Mouse (Mus musculus) thymus, postnatal 25 days (tissue): Measurements from ENCODE around the gene Lekr1.

Experiments used
- DNase-seq: peaks from one replicate; pipeline ENCODE4 v3.0.0; 2022

Lekr1 gene

GRCm38 (mm10) chr3:65656902-65657660 is 8.9 kb upstream of the Lekr1 start:
- DNase-seq: no peak

- no peak for DNase-seq
Measured at GRCm38 (mm10) chr3:65658081-65658612, 7.9 kb upstream of the Lekr1 start.

GRCm38 (mm10) chr3:65658721-65659619 is 7.1 kb upstream of the Lekr1 start:
- DNase-seq: peak; percentile 79

- no peak for DNase-seq
Measured at GRCm38 (mm10) chr3:65659620-65659932, 6.5 kb upstream of the Lekr1 start.

- DNase-seq: no peak
Measured at GRCm38 (mm10) chr3:65660336-65660735, 5.7 kb upstream of the Lekr1 start.

- no peak for DNase-seq
Measured at GRCm38 (mm10) chr3:65661731-65662130, 4.3 kb upstream of the Lekr1 start.

GRCm38 (mm10) chr3:65663176-65663575 is 2.9 kb upstream of the Lekr1 start:
- DNase-seq: peak; percentile 52

- DNase-seq: no peak
Measured at GRCm38 (mm10) chr3:65670216-65670615, 4.2 kb downstream of the Lekr1 start.

- no peak for DNase-seq
Measured at GRCm38 (mm10) chr3:65673725-65674124, 7.7 kb downstream of the Lekr1 start.

GRCm38 (mm10) chr3:65680612-65681011 is 14.6 kb downstream of the Lekr1 start:
- DNase-seq: no peak

- DNase-seq: no peak
Measured at GRCm38 (mm10) chr3:65689705-65690104, 23.7 kb downstream of the Lekr1 start.

- peak; percentile 8 for DNase-seq
Measured at GRCm38 (mm10) chr3:65690850-65691249, 24.8 kb downstream of the Lekr1 start.

- no peak for DNase-seq
Measured at GRCm38 (mm10) chr3:65699704-65700103, 33.7 kb downstream of the Lekr1 start.

GRCm38 (mm10) chr3:65714372-65714771 is 48.3 kb downstream of the Lekr1 start:
- no peak for DNase-seq

- no peak for DNase-seq
Measured at GRCm38 (mm10) chr3:65717406-65717805, 51.4 kb downstream of the Lekr1 start.

- DNase-seq: no peak
Measured at GRCm38 (mm10) chr3:65722897-65723296, 56.9 kb downstream of the Lekr1 start.

GRCm38 (mm10) chr3:65723664-65724063 is 57.6 kb downstream of the Lekr1 start:
- DNase-seq: no peak

GRCm38 (mm10) chr3:65737816-65738215 is 71.8 kb downstream of the Lekr1 start:
- DNase-seq: no peak

GRCm38 (mm10) chr3:65744936-65745335 is 78.9 kb downstream of the Lekr1 start:
- DNase-seq: no peak

- DNase-seq: no peak
Measured at GRCm38 (mm10) chr3:65764511-65765508, 98.8 kb downstream of the Lekr1 start.

- DNase-seq: no peak
Measured at GRCm38 (mm10) chr3:65766387-65766786, 100.4 kb downstream of the Lekr1 start.

GRCm38 (mm10) chr3:65767202-65767862 is 101.3 kb downstream of the Lekr1 start:
- no peak for DNase-seq
